Mouse (Mus musculus) heart, embryonic 11.5 days (tissue): ENCODE results near the gene Lyst. TPM values are rescaled to one million over a fixed set of nuclear protein-coding genes. Genes with fewer than 3 reads are reported as not detected.
"Not testable (repeated sequence)": the region's sequence is repeated elsewhere in the genome, so short reads cannot be mapped to it uniquely, and the experiment has no call there.

ENCODE experiments used
- ATAC-seq: fragments of 200-750 bp; cut with Nextera tagmentation; replicated peaks from 2 replicates; pipeline ENCODE4 v1.8.0; 2017; ENCODE audit warnings: moderate library complexity; ENCODE audit not compliant: insufficient number of reproducible peaks, low FRiP score, low TSS enrichment
- H3K27ac ChIP-seq: fragments of 300-500 bp; sonication (generic); 2 replicates; pipeline ENCODE4 v1.5.1; 2014; ENCODE audit warnings: mild to moderate bottlenecking, low read depth, low read length
- H3K27me3 ChIP-seq: fragments of 300-500 bp; sonication (generic); 2 replicates; pipeline ENCODE4 v1.6.1; 2014; ENCODE audit warnings: mild to moderate bottlenecking, low read length, mixed read lengths; ENCODE audit not compliant: control insufficient read depth, insufficient read depth
- H3K36me3 ChIP-seq: fragments of 300-500 bp; sonication (generic); 2 replicates; pipeline ENCODE4 v1.6.1; 2014; ENCODE audit warnings: mild to moderate bottlenecking, low read length, moderate library complexity, mixed read lengths; ENCODE audit not compliant: control insufficient read depth, insufficient read depth
- H3K4me1 ChIP-seq: fragments of 300-500 bp; sonication (generic); 2 replicates; pipeline ENCODE4 v1.6.1; 2014; ENCODE audit warnings: low read length; ENCODE audit not compliant: control insufficient read depth, insufficient read depth
- H3K4me2 ChIP-seq: fragments of 300-500 bp; sonication (generic); 2 replicates; pipeline ENCODE4 v1.6.1; 2014; ENCODE audit warnings: mild to moderate bottlenecking, moderate library complexity
- H3K4me3 ChIP-seq: fragments of 300-500 bp; sonication (generic); 2 replicates; pipeline ENCODE4 v1.5.1; 2014; ENCODE audit warnings: low read depth, low read length
- H3K9ac ChIP-seq: fragments of 300-500 bp; sonication (generic); 2 replicates; pipeline ENCODE4 v1.6.1; 2014; ENCODE audit warnings: mild to moderate bottlenecking, low read depth, low read length, moderate library complexity
- H3K9me3 ChIP-seq: fragments of 300-500 bp; sonication (generic); replicated peaks from 2 replicates; pipeline ENCODE4 v1.6.1; 2016; ENCODE audit warnings: low read length; ENCODE audit not compliant: control insufficient read depth
- WGBS: fragments of 180-500 bp; shearing (Covaris S2); extraction: QIAGEN DNeasy Blood & Tissue Kit; methylation state at CpG from one replicate; pipeline ENCODE4 v1.1.7; 2014; ENCODE audit not compliant: insufficient replicate concordance; 5-methylcytosine and 5-hydroxymethylcytosine counted together
- polyA plus RNA-seq: library from polyadenylated mRNA; unstranded; fragments of >200 nt; fragmentation: Nextera tagmentation; extraction: Ambion mirVana; gene quantifications from 2 replicates; pipeline ENCODE4 v1.2.1, GENCODE M21; 2014

Lyst gene
- 2.5 and 3.9 TPM in 2 replicates for polyA plus RNA-seq

DNA sequence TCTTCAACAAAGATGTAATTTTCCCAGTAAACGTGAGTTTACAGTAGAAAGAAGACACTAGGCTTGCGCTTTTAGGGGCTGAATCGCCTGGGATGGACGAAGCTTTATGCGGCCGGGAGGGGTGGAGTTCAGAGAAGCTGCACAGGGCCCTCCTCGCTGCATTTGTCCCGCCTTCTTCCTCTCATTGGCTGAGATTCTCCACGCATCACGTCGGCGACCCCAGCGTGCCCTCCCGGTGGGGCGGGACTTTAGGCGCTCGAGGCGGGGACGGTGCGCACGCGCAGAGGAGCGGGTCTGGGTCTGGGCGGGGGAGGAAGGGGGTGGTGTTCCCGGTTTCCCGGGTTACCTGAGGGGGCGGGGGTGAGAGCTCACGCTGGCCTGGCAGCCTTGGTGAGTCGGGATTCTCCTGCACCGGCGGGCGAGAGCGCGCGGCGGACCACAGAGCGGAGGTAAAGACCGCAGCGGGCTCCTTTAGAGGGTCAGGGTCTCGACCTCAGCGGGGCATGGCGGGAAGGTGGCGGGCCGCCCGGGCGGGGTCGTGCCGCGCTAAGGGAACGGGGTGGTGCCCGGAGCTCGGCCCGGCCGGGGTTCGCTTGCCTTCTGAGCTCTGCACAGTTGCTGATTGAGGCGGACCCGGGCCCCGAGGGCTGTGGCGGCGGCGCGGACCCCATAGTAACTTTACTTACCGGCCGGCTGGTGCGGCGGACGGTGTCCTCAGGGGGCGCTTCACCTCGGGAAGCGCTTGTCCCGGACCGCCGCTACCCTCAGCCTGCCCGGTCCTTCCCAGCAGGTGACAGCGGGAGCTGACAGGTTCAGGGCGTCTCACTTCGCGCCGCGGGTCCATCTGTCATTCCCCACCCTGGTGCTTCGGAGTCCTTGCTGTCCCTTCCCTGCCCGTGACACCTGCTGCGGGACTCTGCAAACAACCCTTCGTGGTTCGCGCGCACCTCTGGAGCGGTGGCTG lies at the start of gene Lyst:
Gene Lyst, plus strand, starts transcription at position 350 of the 964 bp plus-strand sequence.
- Histone ChIP-seq H3K4me1 (no peaks in the 10 kb centered on the region), H3K9ac (peak within 1 kb of the TSS; percentile 82), H3K36me3 (no peaks in the 10 kb centered on the region), H3K27me3 (no peaks in the 10 kb centered on the region), H3K4me2 (peak within 1 kb of the TSS; percentile 85), H3K27ac (peak within 1 kb of the TSS; percentile 80), H3K9me3 (no peaks in the 10 kb centered on the region), H3K4me3 (peak within 1 kb of the TSS; percentile 86)
- peak; percentile 98 for ATAC-seq
- WGBS = under 1% methylated on average over 84 of the region's 88 CpGs

DNA sequence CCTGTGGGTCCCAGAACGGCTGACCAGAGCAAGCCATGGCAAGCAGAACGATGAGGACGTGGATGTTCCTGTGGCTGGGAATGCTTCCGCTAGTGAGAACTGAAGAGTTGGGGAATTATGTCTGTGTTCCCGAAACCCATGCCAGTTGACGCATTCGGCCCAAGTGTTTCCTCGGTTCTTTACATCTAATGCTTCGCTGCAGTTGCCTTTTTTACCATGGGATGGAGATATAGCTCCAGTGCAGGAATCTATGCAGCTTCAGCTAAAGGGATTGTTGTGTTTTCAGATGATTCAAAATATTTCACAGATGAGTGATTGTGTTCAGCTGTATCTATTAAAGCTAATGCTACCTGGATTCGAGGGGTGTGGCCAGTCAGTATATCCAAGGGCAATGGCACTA lies 47.1 kb upstream of the Lyst start:
- not testable (repeated sequence) for H3K4me2 ChIP-seq, H3K4me1 ChIP-seq, H3K27ac ChIP-seq, H3K9ac ChIP-seq, H3K27me3 ChIP-seq, H3K4me3 ChIP-seq, H3K36me3 ChIP-seq, H3K9me3 ChIP-seq, ATAC-seq
- WGBS = 89% methylated on average over 10 of the region's 10 CpGs

GRCm38 (mm10) chr13:13546792-13547191 lies 43.4 kb upstream of the Lyst start:
- Histone ChIP-seq H3K4me1 (peaks cover 5% of the 10 kb centered on the region; the same call in 1 of the 2 replicates), H3K9me3 (no peaks in the 10 kb centered on the region), H3K36me3 (no peaks in the 10 kb centered on the region), H3K27ac (0 out of 2 replicates have a peak overlapping the region, but pooled peaks have one; percentile 22), H3K27me3 (no peaks in the 10 kb centered on the region), H3K4me2 (no peak overlapping the region), H3K4me3 (no peak overlapping the region), H3K9ac (no peak overlapping the region)
- ATAC-seq = no peak
- 48% methylated on average over 3 of the region's 3 CpGs for WGBS

- no peaks in the 10 kb centered on the region for H3K9me3 ChIP-seq
- no peak overlapping the region for H3K27ac ChIP-seq
- no peaks in the 10 kb centered on the region for H3K27me3 ChIP-seq
- no peak overlapping the region for H3K4me3 ChIP-seq
- 88% methylated on average over 4 of the region's 4 CpGs for WGBS
- no peak overlapping the region for H3K9ac ChIP-seq
- no peaks in the 10 kb centered on the region for H3K36me3 ChIP-seq
- no peak for ATAC-seq
- H3K4me1 ChIP-seq = peaks cover 5% of the 10 kb centered on the region; the same call in 1 of the 2 replicates
- H3K4me2 ChIP-seq = no peak overlapping the region
Measured at GRCm38 (mm10) chr13:13547889-13548288, 42.3 kb upstream of the Lyst start.

DNA sequence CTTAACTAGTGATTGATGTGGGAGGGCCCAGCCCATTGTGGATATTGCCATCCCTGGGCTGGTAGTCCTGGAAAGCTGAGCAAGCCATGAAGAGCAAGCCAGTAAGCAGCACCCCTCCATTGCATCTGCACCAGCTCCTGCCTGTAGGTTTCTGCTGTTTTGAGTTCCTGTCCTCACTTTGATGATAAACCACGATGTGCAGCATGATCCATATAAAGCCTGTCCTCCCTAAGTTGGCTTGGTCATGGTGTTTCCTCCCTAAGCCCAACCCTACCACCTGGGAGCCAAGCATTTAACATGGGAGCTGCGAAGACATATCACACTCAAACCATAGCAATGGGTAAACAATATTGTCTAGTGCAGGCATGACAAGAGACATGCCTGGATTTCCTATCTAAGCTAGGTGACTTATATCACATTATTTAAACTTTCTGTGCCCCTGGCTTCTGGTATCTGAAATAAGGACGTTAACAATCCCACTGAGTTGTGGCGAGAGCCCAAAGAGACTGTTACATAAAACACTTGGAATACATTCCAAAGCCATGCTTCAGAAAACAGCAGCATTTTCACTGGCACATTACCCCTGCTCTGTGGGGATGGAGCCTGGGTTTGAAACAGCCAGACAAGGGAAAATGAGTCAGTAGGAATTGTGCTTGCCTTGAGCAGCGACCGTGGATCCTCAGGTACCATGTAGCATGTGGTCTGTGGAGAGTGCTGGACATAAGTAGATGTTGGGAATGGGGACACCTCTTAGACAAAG lies 41.6 kb upstream of the Lyst start:
- Histone ChIP-seq H3K4me2 (no peak overlapping the region), H3K9me3 (no peaks in the 10 kb centered on the region)

DNA sequence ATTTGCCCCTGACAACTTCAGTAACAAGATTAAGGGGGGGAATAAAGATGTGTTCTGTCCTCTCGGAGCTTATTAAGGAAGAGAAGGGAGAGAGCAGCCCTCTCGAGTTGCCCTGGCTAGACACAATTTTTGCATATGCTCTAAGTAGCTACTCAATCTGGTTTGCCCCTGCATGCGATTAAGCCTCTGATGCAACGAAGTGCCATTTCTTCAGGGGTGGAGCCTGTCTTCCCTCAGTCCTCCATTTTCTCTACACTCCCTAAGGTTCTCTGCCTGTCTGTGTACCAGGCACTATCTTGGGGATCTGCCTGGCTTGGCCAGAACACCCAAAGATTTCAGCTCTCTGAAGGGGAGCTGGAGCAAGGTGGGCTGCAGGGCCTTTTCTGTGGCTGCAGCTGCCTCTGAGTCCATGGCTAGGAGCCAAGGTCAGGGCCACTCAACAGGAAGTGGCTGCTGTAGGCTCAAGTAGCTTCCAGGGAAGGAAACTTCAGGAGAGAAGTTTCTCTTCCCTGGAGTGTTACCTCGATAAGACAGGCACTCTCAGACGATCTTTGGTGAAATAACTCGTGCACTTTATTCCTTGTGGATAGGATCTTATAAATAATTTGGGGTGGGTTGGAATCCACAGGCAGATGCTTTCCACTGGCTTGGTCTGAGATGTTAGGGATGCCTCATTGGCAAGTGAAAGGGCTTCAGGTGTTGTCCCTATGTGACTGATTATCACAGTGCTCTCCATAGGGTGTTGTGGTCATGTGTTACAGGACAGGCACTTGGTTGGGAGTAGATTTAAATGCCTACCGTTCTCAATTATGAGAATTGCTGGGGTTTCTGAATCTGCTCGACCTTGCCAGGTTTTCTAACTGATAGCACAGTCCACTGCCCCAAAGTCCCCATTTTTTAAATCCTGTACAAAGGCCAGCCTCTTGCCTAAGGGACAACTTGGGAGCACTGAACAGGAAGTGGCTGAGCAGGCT lies 40.2 kb upstream of the Lyst start:
- H3K9me3 ChIP-seq = no peaks in the 10 kb centered on the region
- no peak overlapping the region for H3K4me3 ChIP-seq
- WGBS = 60% methylated on average over 9 of the region's 9 CpGs
- H3K9ac ChIP-seq = no peak overlapping the region
- H3K27me3 ChIP-seq = no peaks in the 10 kb centered on the region
- no peak overlapping the region for H3K4me2 ChIP-seq
- no peak overlapping the region for H3K27ac ChIP-seq
- H3K36me3 ChIP-seq = no peaks in the 10 kb centered on the region
- H3K4me1 ChIP-seq = peaks cover 5% of the 10 kb centered on the region; the same call in 1 of the 2 replicates
- no peak for ATAC-seq

More for the DNA sequence above, 41.6 kb upstream of the Lyst start:
- Histone ChIP-seq H3K4me3 (no peak overlapping the region), H3K27ac (no peak overlapping the region), H3K4me1 (peaks cover 5% of the 10 kb centered on the region; the same call in 1 of the 2 replicates), H3K36me3 (no peaks in the 10 kb centered on the region), H3K27me3 (no peaks in the 10 kb centered on the region), H3K9ac (no peak overlapping the region)
- 80% methylated on average over 6 of the region's 6 CpGs for WGBS
- ATAC-seq = no peak

DNA sequence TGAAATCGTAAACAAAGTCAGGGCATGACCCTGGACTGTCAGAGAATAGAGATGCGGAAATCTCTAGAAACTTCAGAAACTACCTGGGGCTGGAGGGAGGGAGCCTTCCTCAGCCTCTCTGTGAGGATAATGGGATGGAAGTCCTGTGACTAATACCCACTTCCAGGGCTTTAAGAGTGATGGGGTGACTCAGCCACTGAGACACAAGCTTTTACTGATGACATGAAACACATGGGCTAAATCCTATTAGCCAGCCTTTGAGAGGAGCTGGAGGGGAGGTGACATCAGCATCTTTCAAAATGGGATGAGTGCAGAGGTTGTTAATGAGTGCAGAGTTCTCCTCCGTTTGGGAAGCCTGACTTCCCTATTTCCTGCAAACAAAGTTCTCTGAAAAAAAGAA lies 38.2 kb upstream of the Lyst start:
- Histone ChIP-seq H3K36me3 (no peaks in the 10 kb centered on the region), H3K27me3 (no peaks in the 10 kb centered on the region), H3K4me3 (no peak overlapping the region), H3K4me2 (no peak overlapping the region), H3K9me3 (no peaks in the 10 kb centered on the region), H3K9ac (no peak overlapping the region), H3K27ac (no peak overlapping the region), H3K4me1 (peaks cover 5% of the 10 kb centered on the region; the same call in 1 of the 2 replicates)
- 42% methylated on average over 3 of the region's 3 CpGs for WGBS
- no peak for ATAC-seq

DNA sequence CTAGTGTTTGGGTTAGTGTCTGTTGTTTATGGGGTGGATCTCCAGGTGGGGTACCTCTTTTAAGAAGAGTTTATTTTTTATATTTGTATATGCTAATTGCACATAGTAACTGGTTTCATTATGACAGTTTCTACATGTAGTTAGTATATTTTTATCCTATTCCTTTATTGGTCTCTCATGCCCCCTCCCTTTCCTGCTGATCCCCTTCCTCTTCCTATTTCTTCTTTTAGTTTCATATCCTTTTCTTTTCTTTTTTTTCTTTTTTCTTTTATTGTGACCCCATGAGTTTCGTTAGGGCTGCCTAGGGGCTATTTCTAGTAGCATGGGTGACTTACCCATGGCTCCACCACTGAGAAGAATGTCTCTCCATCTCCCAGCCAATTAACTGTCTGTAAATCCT lies 36.5 kb upstream of the Lyst start:
- H3K4me1 ChIP-seq = peaks cover 5% of the 10 kb centered on the region; the same call in 1 of the 2 replicates
- no peak overlapping the region for H3K4me2 ChIP-seq
- no peaks in the 10 kb centered on the region for H3K9me3 ChIP-seq
- H3K9ac ChIP-seq = no peak overlapping the region
- 52% methylated on average over 1 of the region's 1 CpGs for WGBS
- no peak overlapping the region for H3K4me3 ChIP-seq
- H3K27ac ChIP-seq = no peak overlapping the region
- no peaks in the 10 kb centered on the region for H3K36me3 ChIP-seq
- ATAC-seq = no peak
- H3K27me3 ChIP-seq = no peaks in the 10 kb centered on the region
